Mouse (Mus musculus) CH12.LX (cell line): Measurements from ENCODE around the gene Mis18a. TPM values are rescaled to one million over a fixed set of nuclear protein-coding genes. Genes with fewer than 3 reads are reported as not detected.
A peak's percentile ranks its signal among the peaks of the same experiment; 100 is the strongest.

Experiments used
- DNase-seq: peaks from one replicate; pipeline ENCODE4 v3.0.0-alpha.2; 2013; ENCODE audit errors: extremely low read depth
- H3K27ac ChIP-seq: 2 replicates; pipeline ENCODE4 v1.5.1; 2012; ENCODE audit warnings: low read depth, mild to moderate bottlenecking, control low read depth, moderate library complexity; ENCODE audit not compliant: insufficient read depth
- H3K27me3 ChIP-seq: replicated peaks from 2 replicates; pipeline ENCODE3; 2012; ENCODE audit warnings: inconsistent platforms
- H3K36me3 ChIP-seq, 2 experiments: replicated peaks in 1 of 2; 2 replicates each; pipeline versions ENCODE3 to v1.6.1; 2012; ENCODE audit warnings: inconsistent platforms in 1 of 2, low read length in 1 of 2, mild to moderate bottlenecking in 1 of 2, mixed read lengths in 1 of 2, moderate library complexity in 1 of 2; ENCODE audit not compliant: control insufficient read depth in 1 of 2, insufficient read depth in 1 of 2
- H3K4me1 ChIP-seq, 2 experiments: 2 replicates each; pipeline ENCODE4 v1.6.1; 2012; ENCODE audit warnings: inconsistent platforms in 1 of 2, moderate library complexity in 1 of 2; ENCODE audit not compliant: insufficient read depth in 2 of 2, control insufficient read depth in 1 of 2
- H3K4me2 ChIP-seq: 2 replicates; pipeline ENCODE4 v1.6.1; 2012; ENCODE audit warnings: low read depth, mild to moderate bottlenecking, control low read depth; ENCODE audit not compliant: poor library complexity, insufficient read depth, severe bottlenecking
- H3K4me3 ChIP-seq, 3 experiments: fragments of 150-350 bp in 1 of 3; sonication (generic) in 1 of 3; replicated peaks in 1 of 3; 2 replicates each; pipeline versions ENCODE3 to v1.5.1; 2011 to 2012; ENCODE audit warnings: low read depth in 2 of 3, low read length in 2 of 3, mild to moderate bottlenecking in 2 of 3, moderate library complexity in 2 of 3, control low read depth in 1 of 3, improper control_type of control experiment in 1 of 3, inconsistent platforms in 1 of 3, mixed read lengths in 1 of 3; ENCODE audit not compliant: poor library complexity in 1 of 3
- H3K79me2 ChIP-seq: replicated peaks from 2 replicates; pipeline ENCODE4 v1.6.1; 2012; ENCODE audit warnings: mild to moderate bottlenecking, moderate library complexity; ENCODE audit not compliant: control insufficient read depth, poor library complexity, insufficient read depth, severe bottlenecking; ENCODE audit errors: extremely low read depth
- H3K9ac ChIP-seq: 2 replicates; pipeline ENCODE4 v1.6.1; 2012; ENCODE audit warnings: low read depth, mild to moderate bottlenecking, control low read depth, moderate library complexity; ENCODE audit not compliant: insufficient read depth
- H3K9me3 ChIP-seq: replicated peaks from 2 replicates; pipeline ENCODE3; 2012; ENCODE audit warnings: low read length, inconsistent platforms, mixed read lengths
- BHLHE40 ChIP-seq: IDR thresholded peaks from 2 replicates; pipeline ENCODE4 v1.6.1; 2011; ENCODE audit warnings: mild to moderate bottlenecking, low read depth, low read length, improper control_type of control experiment
- CHD2 ChIP-seq: IDR thresholded peaks from 2 replicates; pipeline ENCODE4 v1.6.1; 2011; ENCODE audit warnings: low read length, improper control_type of control experiment
- ELF1 ChIP-seq: IDR thresholded peaks from 2 replicates; pipeline ENCODE4 v1.6.1; 2014; ENCODE audit warnings: low read depth, mild to moderate bottlenecking, inconsistent platforms, low read length, improper control_type of control experiment
- EP300 ChIP-seq: IDR thresholded peaks from 2 replicates; pipeline ENCODE4 v1.6.1; 2011; ENCODE audit warnings: low read length, improper control_type of control experiment
- ETS1 ChIP-seq: conservative IDR thresholded peaks from 2 replicates; pipeline ENCODE4 v1.6.1; 2012; ENCODE audit warnings: low read depth, mild to moderate bottlenecking, inconsistent platforms, low read length, improper control_type of control experiment, moderate library complexity
- GABPA ChIP-seq: IDR thresholded peaks from 2 replicates; pipeline ENCODE4 v1.6.1; 2012; ENCODE audit warnings: low read depth, low read length, improper control_type of control experiment, inconsistent platforms; ENCODE audit not compliant: insufficient replicate concordance
- HCFC1 ChIP-seq: IDR thresholded peaks from 2 replicates; pipeline ENCODE4 v1.6.1; 2012; ENCODE audit warnings: low read depth, mild to moderate bottlenecking, inconsistent platforms, low read length, improper control_type of control experiment
- IRF4 ChIP-seq: IDR thresholded peaks from 2 replicates; pipeline ENCODE4 v1.6.1; 2014; ENCODE audit warnings: low read depth, mild to moderate bottlenecking, inconsistent platforms, low read length, improper control_type of control experiment
- JUN ChIP-seq: IDR thresholded peaks from 2 replicates; pipeline ENCODE4 v1.6.1; 2011; ENCODE audit warnings: low read depth, mild to moderate bottlenecking, low read length, improper control_type of control experiment, moderate library complexity; ENCODE audit not compliant: insufficient read depth
- JUND ChIP-seq: conservative IDR thresholded peaks from 2 replicates; pipeline ENCODE4 v1.6.1; 2011; ENCODE audit warnings: low read depth, low read length, improper control_type of control experiment
- KAT2A ChIP-seq: IDR thresholded peaks from 2 replicates; pipeline ENCODE4 v1.6.1; 2012; ENCODE audit warnings: low read length, improper control_type of control experiment, inconsistent platforms; ENCODE audit not compliant: insufficient replicate concordance
- MAFK ChIP-seq: IDR thresholded peaks from 2 replicates; pipeline ENCODE4 v1.6.1; 2011; ENCODE audit warnings: low read length, improper control_type of control experiment; ENCODE audit not compliant: insufficient replicate concordance
- MAX ChIP-seq: IDR thresholded peaks from 2 replicates; pipeline ENCODE4 v1.6.1; 2011; ENCODE audit warnings: low read length, improper control_type of control experiment
- MAZ ChIP-seq: IDR thresholded peaks from 2 replicates; pipeline ENCODE4 v1.6.1; 2012; ENCODE audit warnings: low read depth, mild to moderate bottlenecking, inconsistent platforms, low read length, improper control_type of control experiment, moderate library complexity
- MEF2A ChIP-seq: IDR thresholded peaks from 2 replicates; pipeline ENCODE4 v1.6.1; 2014; ENCODE audit warnings: low read depth, mild to moderate bottlenecking, inconsistent platforms, low read length, improper control_type of control experiment, borderline replicate concordance
- MXI1 ChIP-seq: IDR thresholded peaks from 2 replicates; pipeline ENCODE4 v1.6.1; 2011; ENCODE audit warnings: mild to moderate bottlenecking, low read depth, low read length, improper control_type of control experiment
- MYC ChIP-seq: IDR thresholded peaks from 2 replicates; pipeline ENCODE4 v1.6.1; 2011; ENCODE audit warnings: low read depth, mild to moderate bottlenecking, improper control_type of control experiment, low read length
- PAX5 ChIP-seq: IDR thresholded peaks from 2 replicates; pipeline ENCODE4 v1.6.1; 2012; ENCODE audit warnings: low read length, inconsistent platforms, mixed read lengths
- POLR2A ChIP-seq: IDR thresholded peaks from 2 replicates; pipeline ENCODE4 v1.6.1; 2011; ENCODE audit warnings: low read depth, mild to moderate bottlenecking, improper control_type of control experiment, low read length
- POLR2AphosphoS2 ChIP-seq: IDR thresholded peaks from 2 replicates; pipeline ENCODE4 v1.6.1; 2011; ENCODE audit warnings: low read depth, low read length, improper control_type of control experiment
- SMC3 ChIP-seq: IDR thresholded peaks from 2 replicates; pipeline ENCODE4 v1.6.1; 2011; ENCODE audit warnings: low read depth, low read length, improper control_type of control experiment
- UBTF ChIP-seq: IDR thresholded peaks from 2 replicates; pipeline ENCODE4 v1.6.1; 2012; ENCODE audit warnings: low read depth, mild to moderate bottlenecking, inconsistent platforms, low read length, improper control_type of control experiment, moderate library complexity
- USF2 ChIP-seq: conservative IDR thresholded peaks from 2 replicates; pipeline ENCODE4 v1.6.1; 2011; ENCODE audit warnings: low read depth, low read length, improper control_type of control experiment
- ZC3H11A ChIP-seq: IDR thresholded peaks from 2 replicates; pipeline ENCODE4 v1.6.1; 2012; ENCODE audit warnings: low read depth, mild to moderate bottlenecking, inconsistent platforms, low read length, improper control_type of control experiment
- ZKSCAN1 ChIP-seq: IDR thresholded peaks from 2 replicates; pipeline ENCODE4 v1.6.1; 2012; ENCODE audit warnings: low read depth, inconsistent platforms, low read length, improper control_type of control experiment, borderline replicate concordance
- ZMIZ1 ChIP-seq: IDR thresholded peaks from 2 replicates; pipeline ENCODE4 v1.6.1; 2012; ENCODE audit warnings: low read depth, mild to moderate bottlenecking, inconsistent platforms, low read length, improper control_type of control experiment
- dilution Hi-C: fragments of 300-500 bp; cut with MboI; formaldehyde crosslinking; loops from 2 replicates; pipeline ENCODE4 v1.14.3; 2020; ENCODE audit warnings: low sequenced_read_pairs; ENCODE audit not compliant: extremely low pct_unique_long_range_greater_than_20kb, extremely low pct_ligation_motif_present
- in situ Hi-C: fragments of 300-500 bp; cut with MboI; formaldehyde crosslinking; loops from 3 replicates; pipeline ENCODE4 v1.14.3; 2019; ENCODE audit warnings: low sequenced_read_pairs, low pct_ligation_motif_present, low pct_unique_long_range_greater_than_20kb, mixed read lengths
- polyA plus RNA-seq: library from polyadenylated mRNA; unstranded; fragments of >175 nt; gene quantifications from 2 replicates; pipeline ENCODE4 v1.2.1, GENCODE M21; 2012; ENCODE audit warnings: low read depth; ENCODE audit not compliant: insufficient read length
- total RNA-seq, 2 experiments: library from RNA; depleted of rRNA; stranded (reverse); fragments of 300-350 nt in 1 of 2; fragments of >200 nt in 1 of 2; gene quantifications; 2 replicates each; pipeline ENCODE4 v1.2.3; 2012 to 2014

Gene Mis18a
- total and polyA plus RNA-seq, 3 experiments: 40.5 to 113 (median 49.0) TPM

DNA sequence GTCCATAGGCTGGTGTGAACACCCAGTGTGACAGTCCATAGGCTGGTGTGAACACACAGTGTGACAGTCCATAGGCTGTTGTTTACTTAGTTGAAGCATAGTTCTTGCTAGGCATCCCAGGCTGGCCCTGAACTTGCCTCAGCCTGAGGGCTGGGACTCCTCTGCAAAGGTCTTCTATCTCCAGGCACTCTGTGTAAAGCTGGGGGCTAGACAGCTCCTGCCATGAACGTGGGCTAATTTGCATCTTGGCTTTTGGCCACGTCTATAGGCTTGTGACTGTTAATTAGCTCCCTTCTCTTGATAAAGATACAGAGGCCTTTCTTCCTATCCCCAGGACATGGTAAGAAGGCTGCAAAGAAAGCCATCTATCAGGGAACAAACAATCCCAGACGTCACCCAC is 32.1 kb upstream of the Mis18a start:
- dilution Hi-C loops (no loop called here), in situ Hi-C loops (no loop called here)
- H3K36me3 ChIP-seq: peaks cover 82 to 97% of the 10 kb centered on the region in 2 experiments
- no peak overlapping the region for H3K4me2 ChIP-seq
- TF ChIP-seq HCFC1 (no peak), MXI1 (no peak), JUND (no peak), POLR2AphosphoS2 (no peak), BHLHE40 (no peak), POLR2A (no peak)
- DNase-seq: no peak
- H3K27ac ChIP-seq: no peak overlapping the region
- H3K4me1 ChIP-seq: no peaks in the 10 kb centered on the region
- H3K9me3 ChIP-seq: no peaks in the 10 kb centered on the region
- H3K9ac ChIP-seq: no peak overlapping the region
- H3K27me3 ChIP-seq: no peaks in the 10 kb centered on the region
- no peak overlapping the region for H3K4me3 ChIP-seq
- no peaks in the 10 kb centered on the region for H3K79me2 ChIP-seq

DNA sequence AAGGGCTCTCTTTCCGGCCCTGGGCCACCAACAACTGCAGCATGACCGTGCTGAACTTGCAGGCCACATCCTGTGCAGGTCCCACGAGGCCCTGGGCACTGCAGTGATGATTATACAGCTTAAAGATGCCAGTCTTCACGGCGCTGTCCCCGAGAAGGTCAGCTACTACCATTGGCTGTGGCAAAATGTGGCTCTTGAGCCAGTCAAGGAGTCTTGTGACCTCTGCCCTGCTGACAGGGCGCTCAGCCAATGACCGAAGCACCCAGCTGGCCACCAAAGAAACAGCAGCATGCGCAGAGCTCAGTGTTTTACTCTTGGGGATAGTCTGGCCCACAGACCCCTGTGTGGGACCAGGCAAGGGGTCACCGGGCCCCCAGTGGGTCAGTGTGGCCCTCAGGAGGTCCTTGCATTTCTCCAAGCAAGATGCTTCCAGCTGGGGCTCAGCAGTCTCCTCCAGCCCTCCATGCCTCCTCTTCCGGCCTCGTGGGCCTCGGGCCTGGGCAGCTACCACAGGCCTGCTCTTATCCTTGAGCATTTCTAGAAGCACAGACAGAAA is 26.3 kb upstream of the Mis18a start:
- DNase-seq: peak; percentile 7
- no peaks in the 10 kb centered on the region for H3K4me1 ChIP-seq
- in situ Hi-C loops: no loop called here
- H3K79me2 ChIP-seq: no peaks in the 10 kb centered on the region
- no peak for TF ChIP-seq ZC3H11A
- no peak for TF ChIP-seq BHLHE40
- TF ChIP-seq PAX5: no peak
- TF ChIP-seq MAFK: no peak
- no peak for TF ChIP-seq GABPA
- no peak for TF ChIP-seq MEF2A
- TF ChIP-seq ZKSCAN1: no peak
- no peak for TF ChIP-seq JUN
- no peak for TF ChIP-seq HCFC1
- TF ChIP-seq, all 38 proteins: peak for 0
- Histone ChIP-seq H3K9me3 (no peaks in the 10 kb centered on the region), H3K9ac (no peak overlapping the region), H3K27me3 (no peaks in the 10 kb centered on the region), H3K36me3 (peaks cover 68 to 92% of the 10 kb centered on the region in 2 experiments), H3K27ac (no peak overlapping the region), H3K4me2 (no peak overlapping the region), H3K4me3 (no peak overlapping the region)
- dilution Hi-C loops: no loop called here

DNA sequence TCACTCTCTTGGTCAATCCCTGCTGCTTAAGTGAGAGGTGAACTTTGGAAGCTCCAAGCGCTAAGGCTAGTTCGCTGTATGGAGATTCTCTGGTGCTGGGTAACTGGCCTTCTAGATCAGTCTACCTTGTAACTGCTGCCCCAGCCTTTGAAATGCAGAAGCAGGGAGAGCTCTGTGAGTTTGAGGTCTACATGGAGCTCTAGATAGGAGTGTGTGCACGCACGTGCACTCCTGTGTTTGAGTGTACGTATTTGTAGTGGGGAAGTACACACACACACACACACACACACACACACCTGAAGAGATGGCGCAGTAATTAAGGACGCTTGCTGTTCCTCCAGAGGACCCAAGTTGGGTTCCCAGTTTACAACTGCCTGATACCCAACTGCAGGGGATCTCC is 21.0 kb upstream of the Mis18a start:
- dilution Hi-C loops: no loop called here
- Histone ChIP-seq H3K9me3 (no peaks in the 10 kb centered on the region), H3K36me3 (peaks cover 28 to 53% of the 10 kb centered on the region in 2 experiments), H3K27ac (no peak overlapping the region), H3K79me2 (no peaks in the 10 kb centered on the region), H3K27me3 (no peaks in the 10 kb centered on the region), H3K9ac (no peak overlapping the region), H3K4me3 (no peak overlapping the region), H3K4me2 (no peak overlapping the region), H3K4me1 (no peaks in the 10 kb centered on the region)
- in situ Hi-C loops: no loop called here
- DNase-seq: no peak
- TF ChIP-seq USF2 (no peak), MYC (no peak), POLR2A (no peak), KAT2A (no peak), ETS1 (no peak), MEF2A (no peak), CHD2 (no peak), ELF1 (no peak), IRF4 (no peak), EP300 (no peak), ZMIZ1 (no peak), SMC3 (no peak), JUN (no peak), HCFC1 (no peak), MAX (no peak), UBTF (no peak), MXI1 (no peak), BHLHE40 (no peak), MAZ (no peak)
- TF ChIP-seq, all 38 proteins: peak for 0
